Mouse (Mus musculus): Measurements from ENCODE around the gene L3mbtl2.

DNA sequence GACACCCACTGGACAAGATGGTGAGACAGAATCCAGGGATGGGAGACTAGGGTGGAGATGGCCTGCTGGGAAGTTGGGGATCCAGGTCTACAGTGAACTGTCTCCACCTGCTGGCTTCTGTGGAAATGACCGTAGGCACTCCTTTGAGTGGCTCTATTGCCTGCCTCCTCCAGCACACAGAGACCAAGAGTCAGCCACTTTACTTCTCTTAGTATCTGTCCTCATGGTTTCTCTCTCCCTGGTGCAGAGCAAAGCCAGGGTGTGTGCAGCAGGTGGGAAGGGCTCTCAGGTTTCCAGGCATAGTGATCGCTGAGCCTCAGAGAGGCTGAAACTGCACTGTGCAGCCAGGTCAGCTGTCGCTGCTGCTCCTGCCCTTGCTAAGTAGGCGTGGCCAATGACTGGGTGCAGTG lies 6.5 kb downstream of the L3mbtl2 start:
- TF ChIP-seq CTCF (IDR thresholded peaks at IDR 0.05; ENCODE audit: low read depth) (peak; percentile 76), EP300 (optimal IDR thresholded peaks at IDR 0.05) (no peak)

Data from stomach, postnatal 0 days (tissue).